Mouse (Mus musculus) brain, embryonic 14.5 days (tissue): ENCODE measurements around the gene Nup133.

ENCODE experiments used
- CTCF ChIP-seq: fragments of 200-500 bp; IDR thresholded peaks from 2 replicates; pipeline ENCODE4 v1.5.1; 2012; ENCODE audit warnings: inconsistent platforms, mild to moderate bottlenecking, moderate library complexity, borderline replicate concordance; ENCODE audit not compliant: insufficient read depth, insufficient read length; ENCODE audit errors: extremely low read depth
- POLR2A ChIP-seq: fragments of 200-500 bp; IDR thresholded peaks from 2 replicates; pipeline ENCODE4 v1.6.1; 2012; ENCODE audit warnings: mild to moderate bottlenecking, inconsistent platforms, borderline replicate concordance; ENCODE audit not compliant: poor library complexity, insufficient read depth, insufficient read length, severe bottlenecking; ENCODE audit errors: extremely low read depth

DNA sequence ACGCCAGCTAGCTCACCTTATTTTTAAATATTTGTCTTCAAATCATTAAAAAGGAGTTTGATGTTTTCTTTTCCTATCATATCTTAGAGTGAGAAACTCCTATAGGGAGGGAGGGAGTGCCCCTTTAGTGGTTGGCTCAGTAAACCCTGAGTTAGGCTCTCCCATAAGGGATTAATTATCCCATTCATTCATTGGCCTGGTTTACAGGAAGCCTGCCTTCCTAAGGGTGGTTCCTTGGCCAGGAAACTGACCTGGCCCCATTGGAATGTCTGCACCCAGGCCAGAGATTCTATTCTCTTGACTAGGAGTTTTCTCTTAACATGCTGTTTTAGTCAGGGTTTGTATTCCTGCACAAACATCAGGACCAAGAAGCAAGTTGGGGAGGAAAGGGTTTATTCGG is 61.1 kb downstream of the Nup133 start:
- no peak for TF ChIP-seq POLR2A
- no peak for TF ChIP-seq CTCF
